Mouse (Mus musculus): ENCODE results near the gene Npvf. TPM values are rescaled to one million over a fixed set of nuclear protein-coding genes. Genes with fewer than 3 reads are reported as not detected.

Gene Npvf
- polyA plus RNA-seq, 1 experiment from 2014 or later, result 0.74 TPM

- Histone ChIP-seq H3K4me1 (ENCODE audit: control insufficient read depth, insufficient read depth, low read length) (no peaks in the 10 kb centered on the region), H3K36me3 (ENCODE audit: control insufficient read depth, insufficient read depth, low read length) (no peaks in the 10 kb centered on the region), H3K27me3 (replicated peaks; ENCODE audit: control insufficient read depth, insufficient read depth, low read length) (no peaks in the 10 kb centered on the region), H3K27ac (ENCODE audit: low read depth, low read length) (no peak overlapping the region), H3K9ac (ENCODE audit: low read length) (no peak overlapping the region), H3K4me2 (ENCODE audit: low read length) (no peak overlapping the region), H3K9me3 (replicated peaks; ENCODE audit: control insufficient read depth, low read length) (no peaks in the 10 kb centered on the region), H3K4me3 (ENCODE audit: low read depth, low read length) (no peak overlapping the region)
- no peak for DNase-seq (ENCODE audit: low spot score)
- no peak for ATAC-seq
- 86% methylated on average over 5 of the region's 5 CpGs for WGBS
Observed at GRCm38 (mm10) chr6:50666937-50667336, 12.7 kb upstream of the Npvf start.

- Histone ChIP-seq H3K27me3 (replicated peaks; ENCODE audit: control insufficient read depth, insufficient read depth, low read length) (no peaks in the 10 kb centered on the region), H3K27ac (ENCODE audit: low read depth, low read length) (no peak overlapping the region), H3K4me3 (ENCODE audit: low read depth, low read length) (no peak overlapping the region), H3K36me3 (ENCODE audit: control insufficient read depth, insufficient read depth, low read length) (no peaks in the 10 kb centered on the region), H3K4me1 (ENCODE audit: control insufficient read depth, insufficient read depth, low read length) (no peaks in the 10 kb centered on the region), H3K9ac (ENCODE audit: low read length) (no peak overlapping the region), H3K9me3 (replicated peaks; ENCODE audit: control insufficient read depth, low read length) (no peaks in the 10 kb centered on the region), H3K4me2 (ENCODE audit: low read length) (no peak overlapping the region)
- ATAC-seq (no peak), DNase-seq (ENCODE audit: low spot score) (no peak)
- 85% methylated on average over 3 of the region's 3 CpGs for WGBS
Observed at GRCm38 (mm10) chr6:50665020-50665419, 10.8 kb upstream of the Npvf start.

- Histone ChIP-seq H3K36me3 (ENCODE audit: control insufficient read depth, insufficient read depth, low read length) (no peaks in the 10 kb centered on the region), H3K27me3 (replicated peaks; ENCODE audit: control insufficient read depth, insufficient read depth, low read length) (no peaks in the 10 kb centered on the region), H3K9ac (ENCODE audit: low read length) (no peak overlapping the region), H3K4me3 (ENCODE audit: low read depth, low read length) (no peak overlapping the region), H3K4me2 (ENCODE audit: low read length) (no peak overlapping the region), H3K27ac (ENCODE audit: low read depth, low read length) (no peak overlapping the region), H3K9me3 (replicated peaks; ENCODE audit: control insufficient read depth, low read length) (no peaks in the 10 kb centered on the region), H3K4me1 (ENCODE audit: control insufficient read depth, insufficient read depth, low read length) (no peaks in the 10 kb centered on the region)
- DNase-seq (ENCODE audit: low spot score) (no peak), ATAC-seq (no peak)
- WGBS, result 92% methylated on average over 3 of the region's 3 CpGs
Observed at GRCm38 (mm10) chr6:50664193-50664592, 10.0 kb upstream of the Npvf start.

- WGBS, result 81% methylated on average over 12 of the region's 12 CpGs
- Histone ChIP-seq H3K4me1 (ENCODE audit: control insufficient read depth, insufficient read depth, low read length) (0 out of 2 replicates have a peak, but pooled peaks cover 4% of the 10 kb centered on the region), H3K9me3 (replicated peaks; ENCODE audit: control insufficient read depth, low read length) (no peaks in the 10 kb centered on the region), H3K4me2 (ENCODE audit: low read length) (no peak overlapping the region), H3K36me3 (ENCODE audit: control insufficient read depth, insufficient read depth, low read length) (no peaks in the 10 kb centered on the region), H3K27me3 (replicated peaks; ENCODE audit: control insufficient read depth, insufficient read depth, low read length) (no peaks in the 10 kb centered on the region), H3K9ac (ENCODE audit: low read length) (no peak overlapping the region), H3K27ac (ENCODE audit: low read depth, low read length) (no peak overlapping the region), H3K4me3 (ENCODE audit: low read depth, low read length) (no peak overlapping the region)
- DNase-seq (ENCODE audit: low spot score), result no peak
- no peak for ATAC-seq
Observed at GRCm38 (mm10) chr6:50662925-50663583, 8.8 kb upstream of the Npvf start.

- 58% methylated on average over 7 of the region's 7 CpGs for WGBS
- no peak overlapping the region for H3K27ac ChIP-seq (ENCODE audit: low read depth, low read length)
- no peak overlapping the region for H3K9ac ChIP-seq (ENCODE audit: low read length)
- DNase-seq (ENCODE audit: low spot score) (peak; percentile 44), ATAC-seq (no peak)
- H3K27me3 ChIP-seq (replicated peaks; ENCODE audit: control insufficient read depth, insufficient read depth, low read length), result no peaks in the 10 kb centered on the region
- H3K4me2 ChIP-seq (ENCODE audit: low read length), result no peak overlapping the region
- H3K4me1 ChIP-seq (ENCODE audit: control insufficient read depth, insufficient read depth, low read length), result 0 out of 2 replicates have a peak, but pooled peaks cover 4% of the 10 kb centered on the region
- no peaks in the 10 kb centered on the region for H3K36me3 ChIP-seq (ENCODE audit: control insufficient read depth, insufficient read depth, low read length)
- no peak overlapping the region for H3K4me3 ChIP-seq (ENCODE audit: low read depth, low read length)
- H3K9me3 ChIP-seq (replicated peaks; ENCODE audit: control insufficient read depth, low read length), result no peaks in the 10 kb centered on the region
Observed at GRCm38 (mm10) chr6:50661729-50662128, 7.5 kb upstream of the Npvf start.

- DNase-seq (ENCODE audit: low spot score) (no peak), ATAC-seq (no peak)
- H3K4me3 ChIP-seq (ENCODE audit: low read depth, low read length), result no peak overlapping the region
- H3K9ac ChIP-seq (ENCODE audit: low read length), result no peak overlapping the region
- WGBS, result 67% methylated on average over 3 of the region's 3 CpGs
- H3K27me3 ChIP-seq (replicated peaks; ENCODE audit: control insufficient read depth, insufficient read depth, low read length), result no peaks in the 10 kb centered on the region
- no peak overlapping the region for H3K4me2 ChIP-seq (ENCODE audit: low read length)
- no peak overlapping the region for H3K27ac ChIP-seq (ENCODE audit: low read depth, low read length)
- H3K9me3 ChIP-seq (replicated peaks; ENCODE audit: control insufficient read depth, low read length), result no peaks in the 10 kb centered on the region
- 0 out of 2 replicates have a peak, but pooled peaks cover 4% of the 10 kb centered on the region for H3K4me1 ChIP-seq (ENCODE audit: control insufficient read depth, insufficient read depth, low read length)
- no peaks in the 10 kb centered on the region for H3K36me3 ChIP-seq (ENCODE audit: control insufficient read depth, insufficient read depth, low read length)
Observed at GRCm38 (mm10) chr6:50658466-50658865, 4.2 kb upstream of the Npvf start.

- H3K4me3 ChIP-seq (ENCODE audit: low read depth, low read length), result no peak overlapping the region
- no peaks in the 10 kb centered on the region for H3K36me3 ChIP-seq (ENCODE audit: control insufficient read depth, insufficient read depth, low read length)
- H3K27me3 ChIP-seq (replicated peaks; ENCODE audit: control insufficient read depth, insufficient read depth, low read length), result no peaks in the 10 kb centered on the region
- no peak overlapping the region for H3K4me2 ChIP-seq (ENCODE audit: low read length)
- H3K4me1 ChIP-seq (ENCODE audit: control insufficient read depth, insufficient read depth, low read length), result 0 out of 2 replicates have a peak, but pooled peaks cover 4% of the 10 kb centered on the region
- no peak for ATAC-seq
- DNase-seq (ENCODE audit: low spot score), result peak; percentile 46
- H3K27ac ChIP-seq (ENCODE audit: low read depth, low read length), result no peak overlapping the region
- 70% methylated on average over 5 of the region's 5 CpGs for WGBS
- no peaks in the 10 kb centered on the region for H3K9me3 ChIP-seq (replicated peaks; ENCODE audit: control insufficient read depth, low read length)
- no peak overlapping the region for H3K9ac ChIP-seq (ENCODE audit: low read length)
Observed at GRCm38 (mm10) chr6:50658018-50658417, 3.8 kb upstream of the Npvf start.

- Histone ChIP-seq H3K27ac (ENCODE audit: low read depth, low read length) (no peak overlapping the region), H3K36me3 (ENCODE audit: control insufficient read depth, insufficient read depth, low read length) (no peaks in the 10 kb centered on the region), H3K9me3 (replicated peaks; ENCODE audit: control insufficient read depth, low read length) (no peaks in the 10 kb centered on the region), H3K4me3 (ENCODE audit: low read depth, low read length) (no peak overlapping the region), H3K4me2 (ENCODE audit: low read length) (no peak overlapping the region), H3K4me1 (ENCODE audit: control insufficient read depth, insufficient read depth, low read length) (0 out of 2 replicates have a peak, but pooled peaks cover 4% of the 10 kb centered on the region), H3K27me3 (replicated peaks; ENCODE audit: control insufficient read depth, insufficient read depth, low read length) (no peaks in the 10 kb centered on the region), H3K9ac (ENCODE audit: low read length) (no peak overlapping the region)
- DNase-seq (ENCODE audit: low spot score) (no peak), ATAC-seq (no peak)
- WGBS, result 100% methylated on average over 1 of the region's 1 CpGs
Observed at GRCm38 (mm10) chr6:50656426-50656825, 2.2 kb upstream of the Npvf start.

- ATAC-seq (no peak), DNase-seq (ENCODE audit: low spot score) (no peak)
- WGBS, result 83% methylated on average over 3 of the region's 3 CpGs
Observed at GRCm38 (mm10) chr6:50655925-50656324, 1.7 kb upstream of the Npvf start.

More at GRCm38 (mm10) chr6:50655925-50656324, 1.7 kb upstream of the Npvf start:
- Histone ChIP-seq H3K4me3 (ENCODE audit: low read depth, low read length) (no peak overlapping the region), H3K4me2 (ENCODE audit: low read length) (no peak overlapping the region), H3K9ac (ENCODE audit: low read length) (no peak overlapping the region), H3K36me3 (ENCODE audit: control insufficient read depth, insufficient read depth, low read length) (no peaks in the 10 kb centered on the region), H3K4me1 (ENCODE audit: control insufficient read depth, insufficient read depth, low read length) (0 out of 2 replicates have a peak, but pooled peaks cover 4% of the 10 kb centered on the region), H3K27ac (ENCODE audit: low read depth, low read length) (no peak overlapping the region), H3K27me3 (replicated peaks; ENCODE audit: control insufficient read depth, insufficient read depth, low read length) (no peaks in the 10 kb centered on the region), H3K9me3 (replicated peaks; ENCODE audit: control insufficient read depth, low read length) (no peaks in the 10 kb centered on the region)

Data from forebrain, embryonic 14.5 days (tissue).